Mouse (Mus musculus): ENCODE data around the gene Hoxb3.

Hoxb3 gene

GRCm38 (mm10) chr11:96302381-96303150 is 20.6 kb upstream of the Hoxb3 start:
- no peak for DNase-seq (ENCODE audit: low spot score in 2 of 2)

GRCm38 (mm10) chr11:96303151-96304099 is 19.7 kb upstream of the Hoxb3 start, which contains the start of gene Hoxb5:
Gene Hoxb5 (plus strand): TSS chr11:96303336.
- DNase-seq (ENCODE audit: low spot score in 2 of 2), result no peak

- DNase-seq (ENCODE audit: low spot score in 2 of 2), result no peak
Observed at GRCm38 (mm10) chr11:96304381-96305195, 18.5 kb upstream of the Hoxb3 start.

- DNase-seq (ENCODE audit: low spot score in 2 of 2), result no peak
Observed at GRCm38 (mm10) chr11:96305505-96306182, 17.5 kb upstream of the Hoxb3 start.

GRCm38 (mm10) chr11:96306183-96306907 is 16.8 kb upstream of the Hoxb3 start:
- no peak for DNase-seq (ENCODE audit: low spot score in 2 of 2)

- no peak for DNase-seq (ENCODE audit: low spot score in 2 of 2)
Observed at GRCm38 (mm10) chr11:96306908-96307269, 16.2 kb upstream of the Hoxb3 start.

- DNase-seq (ENCODE audit: low spot score in 2 of 2), result no peak
Observed at GRCm38 (mm10) chr11:96308763-96309162, 14.4 kb upstream of the Hoxb3 start.

GRCm38 (mm10) chr11:96309288-96309687 is 13.8 kb upstream of the Hoxb3 start:
- DNase-seq (ENCODE audit: low spot score in 2 of 2), result no peak

- DNase-seq (ENCODE audit: low spot score in 2 of 2), result no peak
Observed at GRCm38 (mm10) chr11:96310183-96310938, 12.8 kb upstream of the Hoxb3 start.

GRCm38 (mm10) chr11:96311097-96311496 is 12.0 kb upstream of the Hoxb3 start:
- DNase-seq (ENCODE audit: low spot score in 2 of 2), result no peak

- no peak for DNase-seq (ENCODE audit: low spot score in 2 of 2)
Observed at GRCm38 (mm10) chr11:96311520-96312417, 11.4 kb upstream of the Hoxb3 start.

GRCm38 (mm10) chr11:96313134-96313533 is 10.0 kb upstream of the Hoxb3 start:
- DNase-seq (ENCODE audit: low spot score in 2 of 2), result no peak

- no peak for DNase-seq (ENCODE audit: low spot score in 2 of 2)
Observed at GRCm38 (mm10) chr11:96313806-96314428, 9.2 kb upstream of the Hoxb3 start.

- no peak for DNase-seq (ENCODE audit: low spot score in 2 of 2)
Observed at GRCm38 (mm10) chr11:96314671-96315343, 8.3 kb upstream of the Hoxb3 start.

- no peak for DNase-seq (ENCODE audit: low spot score in 2 of 2)
Observed at GRCm38 (mm10) chr11:96315344-96315681, 7.8 kb upstream of the Hoxb3 start.

GRCm38 (mm10) chr11:96316696-96317607 is 6.2 kb upstream of the Hoxb3 start:
- DNase-seq (ENCODE audit: low spot score in 2 of 2), result no peak
